Mouse (Mus musculus) heart, embryonic 13.5 days (tissue): ENCODE measurements around the gene Dnase2a. TPM values are rescaled to one million over a fixed set of nuclear protein-coding genes. Genes with fewer than 3 reads are reported as not detected.

ENCODE experiments used
- ATAC-seq: fragments of 200-750 bp; cut with Nextera tagmentation; 2 replicates; pipeline ENCODE4 v1.8.0; 2017; ENCODE audit warnings: moderate TSS enrichment; ENCODE audit not compliant: insufficient number of reproducible peaks, low FRiP score, low TSS enrichment; ENCODE audit errors: extremely low read depth
- H3K27ac ChIP-seq: fragments of 300-500 bp; sonication (generic); replicated peaks from 2 replicates; pipeline ENCODE4 v1.5.1; 2015; ENCODE audit warnings: moderate library complexity, mild to moderate bottlenecking, inconsistent platforms
- H3K27me3 ChIP-seq: fragments of 300-500 bp; sonication (generic); replicated peaks from 2 replicates; pipeline ENCODE4 v1.6.1; 2015; ENCODE audit warnings: mild to moderate bottlenecking, inconsistent platforms
- H3K36me3 ChIP-seq: fragments of 300-500 bp; sonication (generic); 2 replicates; pipeline ENCODE4 v1.6.1; 2015; ENCODE audit warnings: mild to moderate bottlenecking, inconsistent platforms
- H3K4me1 ChIP-seq: fragments of 300-500 bp; sonication (generic); 2 replicates; pipeline ENCODE4 v1.6.1; 2015; ENCODE audit warnings: inconsistent platforms
- H3K4me2 ChIP-seq: fragments of 300-500 bp; sonication (generic); 2 replicates; pipeline ENCODE4 v1.6.1; 2015; ENCODE audit warnings: inconsistent platforms, mild to moderate bottlenecking, moderate library complexity
- H3K4me3 ChIP-seq: fragments of 300-500 bp; sonication (generic); 2 replicates; pipeline ENCODE4 v1.5.1; 2015; ENCODE audit warnings: moderate library complexity, mild to moderate bottlenecking, inconsistent platforms
- H3K9ac ChIP-seq: fragments of 300-500 bp; sonication (generic); 2 replicates; pipeline ENCODE4 v1.6.1; 2015; ENCODE audit warnings: inconsistent platforms, mild to moderate bottlenecking, moderate library complexity
- H3K9me3 ChIP-seq: fragments of 300-500 bp; sonication (generic); 2 replicates; pipeline ENCODE4 v1.6.1; 2016; ENCODE audit warnings: inconsistent platforms
- WGBS: fragments of 180-500 bp; shearing (Covaris S2); methylation state at CpG from one replicate; pipeline ENCODE4 v1.1.7; 2015; ENCODE audit warnings: mixed read lengths; 5-methylcytosine and 5-hydroxymethylcytosine counted together
- polyA plus RNA-seq: library from polyadenylated mRNA; unstranded; fragments of >200 nt; fragmentation: Nextera tagmentation; extraction: Ambion mirVana; gene quantifications from 2 replicates; pipeline ENCODE4 v1.2.1, GENCODE M21; 2015

Gene Dnase2a
- 5.3 and 5.9 TPM in 2 replicates for polyA plus RNA-seq

DNA sequence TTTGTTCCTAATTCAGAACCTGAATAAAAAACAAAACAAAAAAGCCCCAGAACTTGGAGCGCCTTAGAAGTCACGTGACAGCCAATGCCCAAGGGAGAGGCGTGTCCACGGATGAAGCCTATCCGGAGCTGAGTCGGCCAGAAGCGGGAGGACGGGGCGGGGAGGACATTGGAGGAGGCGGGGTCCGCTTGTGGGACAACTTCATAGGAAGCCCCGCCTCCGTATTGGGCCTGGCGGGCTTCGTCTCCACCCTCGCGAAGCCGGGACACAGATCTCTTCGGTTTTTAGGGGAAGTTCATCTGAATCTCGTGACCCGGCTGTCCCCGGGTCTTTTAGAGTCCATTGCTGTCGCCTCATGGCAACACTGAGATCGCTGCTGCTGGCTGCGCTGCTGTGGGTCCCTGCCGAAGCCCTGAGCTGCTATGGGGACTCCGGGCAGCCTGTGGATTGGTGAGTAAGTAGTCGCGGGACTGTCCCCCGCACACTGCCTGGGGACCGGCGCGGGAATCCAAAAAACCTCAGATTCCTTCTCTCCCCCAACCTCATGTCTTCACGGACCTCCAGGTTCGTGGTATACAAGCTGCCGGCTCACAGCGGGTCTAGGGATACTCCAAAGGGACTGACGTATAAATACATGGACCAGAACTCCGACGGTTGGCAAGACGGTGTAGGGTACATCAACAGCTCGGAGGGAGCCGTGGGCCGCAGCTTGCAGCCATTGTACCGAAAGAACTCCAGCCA is at the start of gene Dnase2a:
TSS of gene Dnase2a (plus strand) at position 140 of the 741 bp plus-strand sequence.
- ATAC-seq, result peak; percentile 86
- Histone ChIP-seq H3K4me2 (peak within 1 kb of the TSS; percentile 91), H3K4me3 (peak within 1 kb of the TSS; percentile 59), H3K9me3 (no peaks in the 10 kb centered on the region), H3K9ac (peak within 1 kb of the TSS; percentile 85), H3K4me1 (peaks cover 18% of the 10 kb centered on the region), H3K27ac (peak within 1 kb of the TSS; percentile 52), H3K27me3 (peaks cover 57% of the 10 kb centered on the region), H3K36me3 (no peaks in the 10 kb centered on the region)
- 1% methylated on average over 45 of the region's 45 CpGs for WGBS

DNA sequence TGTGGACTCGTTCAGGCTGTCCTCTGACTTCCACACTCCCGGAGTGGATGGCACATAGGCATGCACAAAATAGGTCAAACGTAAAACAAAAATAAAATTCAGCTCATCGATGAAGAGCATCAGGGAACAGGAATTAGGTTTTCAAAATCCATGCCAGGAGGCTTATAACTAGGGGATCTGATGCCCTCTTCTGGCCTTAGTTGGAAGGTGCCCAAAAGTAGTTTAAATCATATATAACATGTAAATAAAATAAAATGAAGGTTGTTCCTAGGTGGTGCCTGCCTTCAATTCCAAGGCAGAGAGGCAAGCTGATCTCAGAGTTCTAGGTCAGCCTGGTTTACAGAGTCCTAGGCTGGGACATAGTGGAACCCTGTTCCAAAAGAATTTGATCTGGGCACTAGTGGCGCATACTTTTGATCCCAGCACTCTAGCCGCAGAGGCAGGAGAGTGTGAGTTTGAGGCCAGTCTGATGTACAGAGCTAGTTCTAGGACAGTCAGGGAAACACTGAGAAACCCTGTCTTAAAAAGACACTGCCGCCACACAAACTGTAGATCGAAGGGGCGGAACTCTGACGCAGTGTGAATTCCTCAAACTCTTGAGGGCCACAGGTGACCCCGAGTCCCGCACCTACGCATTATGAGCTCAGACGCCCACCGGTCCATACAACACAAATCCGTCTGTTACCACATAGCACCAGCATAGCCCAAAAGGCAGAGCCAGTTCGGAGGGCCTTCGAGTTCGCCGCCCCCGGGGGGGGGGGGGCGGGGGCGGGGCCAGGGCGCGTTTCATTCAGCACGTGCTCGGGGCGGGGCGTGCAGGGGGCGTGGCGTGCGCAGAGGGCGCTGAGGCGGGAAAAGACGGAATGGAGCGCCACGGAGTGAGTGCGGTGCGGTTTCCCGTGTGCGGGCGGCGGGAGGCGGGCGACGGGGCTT is 36.7 kb upstream of the Dnase2a start, which contains the start of gene Syce2:
TSS of gene Syce2 (plus strand) at position 736 of the 933 bp plus-strand sequence.
- Histone ChIP-seq H3K36me3 (peaks cover 36% of the 10 kb centered on the region), H3K9ac (peak within 1 kb of the TSS; percentile 80), H3K4me1 (peaks cover 16% of the 10 kb centered on the region), H3K4me3 (peak within 1 kb of the TSS; percentile 59), H3K9me3 (no peaks in the 10 kb centered on the region), H3K27me3 (no peaks in the 10 kb centered on the region), H3K27ac (no peak within 1 kb of the TSS), H3K4me2 (peak within 1 kb of the TSS; percentile 98)
- 11% methylated on average over 44 of the region's 46 CpGs for WGBS
- ATAC-seq, result peak; percentile 72

DNA sequence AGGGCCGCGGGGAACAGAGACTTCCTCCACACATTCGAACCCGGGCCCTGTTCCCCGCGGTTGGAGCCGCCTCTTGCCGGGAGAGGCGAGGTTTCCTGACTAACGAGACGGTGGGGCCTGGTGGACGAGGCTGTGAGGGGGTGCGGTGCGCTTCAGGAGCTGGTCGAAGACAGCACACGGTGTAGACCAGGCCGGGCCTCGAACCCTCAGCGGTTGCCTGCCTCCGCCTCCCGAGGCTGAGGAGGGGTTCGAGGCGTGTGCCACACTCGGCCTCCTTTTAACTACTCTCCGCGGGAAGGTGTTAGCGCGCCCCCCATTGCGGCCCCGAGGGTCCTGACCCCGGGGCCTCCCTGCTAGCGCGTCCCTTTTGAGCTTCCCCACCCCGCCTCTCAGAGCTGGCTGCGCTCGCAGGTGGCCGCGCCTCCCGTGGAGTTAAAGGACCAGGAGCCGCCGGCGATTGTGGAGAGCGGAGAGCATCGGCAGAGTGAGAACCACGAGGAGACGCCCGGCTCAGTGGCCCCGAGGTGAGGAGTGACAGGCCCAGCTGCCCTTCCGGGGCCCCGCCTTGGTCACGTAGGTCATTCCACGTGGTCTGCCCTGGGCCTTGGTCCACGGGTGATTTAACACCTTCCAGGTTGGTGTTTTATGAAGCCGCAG is 35.9 kb upstream of the Dnase2a start:
- 3% methylated on average over 54 of the region's 54 CpGs for whole genome bisulfite sequencing
- peaks cover 28% of the 10 kb centered on the region for H3K36me3 ChIP-seq
- peaks cover 16% of the 10 kb centered on the region for H3K4me1 ChIP-seq
- H3K27me3 ChIP-seq, result no peaks in the 10 kb centered on the region
- peak; percentile 38; the same call in 1 of the 2 replicates for ATAC-seq
- peak overlapping the region; percentile 80 for H3K9ac ChIP-seq
- H3K4me2 ChIP-seq, result peak overlapping the region; percentile 98
- no peaks in the 10 kb centered on the region for H3K9me3 ChIP-seq
- no peak overlapping the region for H3K27ac ChIP-seq
- H3K4me3 ChIP-seq, result peak overlapping the region; percentile 59

- no peak overlapping the region for H3K27ac ChIP-seq
- peak overlapping the region; percentile 59 for H3K4me3 ChIP-seq
- H3K9ac ChIP-seq, result peak overlapping the region; percentile 80
- H3K4me2 ChIP-seq, result peak overlapping the region; percentile 98
- peaks cover 16% of the 10 kb centered on the region for H3K4me1 ChIP-seq
- WGBS, result 72% methylated on average over 4 of the region's 4 CpGs
- H3K36me3 ChIP-seq, result peaks cover 22% of the 10 kb centered on the region
- H3K9me3 ChIP-seq, result no peaks in the 10 kb centered on the region
- no peak for ATAC-seq
- no peaks in the 10 kb centered on the region for H3K27me3 ChIP-seq
These were observed 35.3 kb upstream of the Dnase2a start for GRCm38 (mm10) chr8:84873016-84873415.

GRCm38 (mm10) chr8:84874339-84874738 is 34.0 kb upstream of the Dnase2a start:
- no peak for ATAC-seq
- Histone ChIP-seq H3K4me2 (no peak overlapping the region), H3K9me3 (no peaks in the 10 kb centered on the region), H3K27me3 (no peaks in the 10 kb centered on the region), H3K36me3 (peaks cover 9% of the 10 kb centered on the region), H3K4me3 (no peak overlapping the region), H3K4me1 (peaks cover 16% of the 10 kb centered on the region), H3K9ac (no peak overlapping the region), H3K27ac (no peak overlapping the region)
- WGBS, result 80% methylated on average over 3 of the region's 3 CpGs

DNA sequence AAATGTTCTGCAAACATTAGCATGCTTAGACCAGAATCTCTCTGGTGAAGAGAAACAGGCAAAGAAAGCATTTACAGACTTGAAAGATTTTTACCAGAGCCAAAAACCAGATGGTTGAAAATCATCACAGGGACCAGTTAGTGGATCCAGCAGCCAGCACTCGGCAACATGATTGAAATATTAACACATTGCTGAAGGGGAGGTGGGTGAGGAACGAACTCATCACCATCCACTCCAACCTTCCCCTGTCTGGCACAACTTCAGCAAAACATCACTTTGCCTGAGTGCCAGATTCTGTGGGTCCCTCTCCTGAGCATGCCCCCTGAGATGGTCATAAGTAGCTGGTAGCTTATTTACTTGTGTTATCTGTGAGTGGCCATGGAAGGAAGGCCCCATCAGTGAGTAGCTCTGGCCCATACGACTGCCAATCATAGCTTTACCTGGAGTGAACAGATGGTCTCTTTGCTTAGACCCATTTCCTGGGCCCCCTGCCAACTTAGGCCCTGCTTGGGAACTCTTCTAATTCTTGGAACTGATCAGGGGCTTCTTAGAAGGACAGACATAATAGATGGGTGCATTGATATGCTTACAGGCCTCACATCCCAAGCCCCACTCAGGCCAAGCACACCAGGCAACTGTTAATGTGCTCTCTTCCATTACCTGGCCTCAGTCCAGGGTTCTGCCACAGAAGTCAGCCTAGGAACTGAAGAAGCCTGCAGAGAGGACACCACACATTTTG is 30.9 kb upstream of the Dnase2a start:
- no peak for ATAC-seq
- H3K4me2 ChIP-seq, result no peak overlapping the region
- WGBS, result 72% methylated on average over 3 of the region's 3 CpGs
- H3K36me3 ChIP-seq, result no peaks in the 10 kb centered on the region
- H3K27me3 ChIP-seq, result no peaks in the 10 kb centered on the region
- no peak overlapping the region for H3K9ac ChIP-seq
- no peak overlapping the region for H3K4me3 ChIP-seq
- no peaks in the 10 kb centered on the region for H3K9me3 ChIP-seq
- H3K4me1 ChIP-seq, result peaks cover 7% of the 10 kb centered on the region
- no peak overlapping the region for H3K27ac ChIP-seq

DNA sequence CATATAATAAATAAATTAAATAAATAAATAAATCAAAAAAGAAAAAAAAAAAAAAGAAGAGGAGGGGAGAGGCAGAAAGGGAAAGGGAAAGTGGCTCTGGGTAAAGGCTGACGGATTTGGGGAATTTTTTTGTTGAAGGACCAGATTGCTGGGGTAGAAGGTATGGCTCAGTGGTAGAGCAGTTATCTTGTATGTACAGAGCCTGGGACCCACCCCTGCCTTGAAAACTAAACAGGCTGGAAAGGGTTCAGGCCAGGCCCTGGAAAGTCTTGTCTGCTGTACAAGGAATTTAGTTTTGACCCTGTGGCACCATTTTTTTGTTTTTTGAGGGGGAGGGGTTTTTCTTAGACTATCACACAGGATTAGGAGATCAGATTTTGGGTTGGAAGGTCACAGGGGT is 29.4 kb upstream of the Dnase2a start:
- no peaks in the 10 kb centered on the region for H3K36me3 ChIP-seq
- no peak overlapping the region for H3K4me2 ChIP-seq
- no peak overlapping the region for H3K27ac ChIP-seq
- no peaks in the 10 kb centered on the region for H3K27me3 ChIP-seq
- no peaks in the 10 kb centered on the region for H3K4me1 ChIP-seq
- H3K4me3 ChIP-seq, result no peak overlapping the region
- 66% methylated on average over 1 of the region's 1 CpGs for WGBS
- no peak overlapping the region for H3K9ac ChIP-seq
- ATAC-seq, result no peak
- no peaks in the 10 kb centered on the region for H3K9me3 ChIP-seq

DNA sequence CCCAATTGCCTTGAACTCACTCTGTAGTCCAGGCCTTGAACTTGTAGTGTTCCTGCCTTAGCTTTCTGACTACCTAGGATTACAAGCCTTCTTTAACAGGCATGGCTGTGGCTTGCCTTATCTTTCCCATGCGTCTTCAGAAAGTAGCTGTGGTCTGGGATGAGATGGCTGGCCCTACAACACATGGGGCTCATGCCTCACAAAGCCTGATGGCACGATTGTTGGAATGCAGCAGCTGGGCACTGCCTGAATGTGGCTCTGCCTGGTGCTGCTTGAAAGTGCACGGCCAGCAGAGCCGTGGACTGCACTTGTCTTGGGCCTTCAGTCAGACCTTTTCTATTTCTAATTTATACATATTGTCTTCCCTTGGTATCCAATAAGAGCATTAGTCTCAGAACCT is 23.6 kb upstream of the Dnase2a start:
- ATAC-seq, result no peak
- Histone ChIP-seq H3K4me2 (no peak overlapping the region), H3K27me3 (no peaks in the 10 kb centered on the region), H3K27ac (no peak overlapping the region), H3K4me3 (no peak overlapping the region), H3K36me3 (peaks cover 40% of the 10 kb centered on the region), H3K9me3 (no peaks in the 10 kb centered on the region), H3K9ac (no peak overlapping the region), H3K4me1 (no peaks in the 10 kb centered on the region)
- WGBS, result 80% methylated on average over 4 of the region's 4 CpGs

- no peaks in the 10 kb centered on the region for H3K27me3 ChIP-seq
- peaks cover 10% of the 10 kb centered on the region for H3K4me1 ChIP-seq
- no peak overlapping the region for H3K4me2 ChIP-seq
- no peak overlapping the region for H3K4me3 ChIP-seq
- no peak overlapping the region for H3K9ac ChIP-seq
- no peak for ATAC-seq
- 92% methylated on average over 3 of the region's 3 CpGs for WGBS
- peaks cover 47% of the 10 kb centered on the region for H3K36me3 ChIP-seq
- H3K9me3 ChIP-seq, result no peaks in the 10 kb centered on the region
- no peak overlapping the region for H3K27ac ChIP-seq
These were observed 20.1 kb upstream of the Dnase2a start for GRCm38 (mm10) chr8:84888280-84888679.

GRCm38 (mm10) chr8:84889141-84889540 is 19.2 kb upstream of the Dnase2a start:
- Histone ChIP-seq H3K9me3 (no peaks in the 10 kb centered on the region), H3K9ac (no peak overlapping the region), H3K27me3 (no peaks in the 10 kb centered on the region), H3K4me1 (peaks cover 12% of the 10 kb centered on the region), H3K4me3 (no peak overlapping the region), H3K27ac (no peak overlapping the region), H3K36me3 (peaks cover 47% of the 10 kb centered on the region), H3K4me2 (no peak overlapping the region)
- no peak for ATAC-seq
- WGBS, result 82% methylated on average over 1 of the region's 1 CpGs
